Comparison of ENCODE assay signal across 8 mouse cellular contexts in genomic region chr14:40958986-40959381, GRCm38 (mm10). TPM values are rescaled to one million over a fixed set of nuclear protein-coding genes. Genes with fewer than 3 reads are reported as not detected.
DNase-seq lines count a peak whose midpoint lies in the region; ATAC-seq and TF ChIP-seq lines count a peak whose summit lies in the region.

No protein-coding gene starts in this region.

- H3K4me1 ChIP-seq in embryonic facial prominence, embryonic 12.5 days: peaks cover 79% of the 10 kb centered on the region
- peaks cover 72% of the 10 kb centered on the region for H3K4me1 ChIP-seq in hindbrain, embryonic 15.5 days (replicated peaks)
- H3K4me1 ChIP-seq in liver, embryonic 14.5 days (replicated peaks; ENCODE audit: control insufficient read depth in 2 of 2, insufficient read depth in 2 of 2, low read length in 1 of 2): peaks cover 86 to 87% of the 10 kb centered on the region in 2 experiments
- H3K4me1 ChIP-seq in small intestine, adult 2 months (ENCODE audit: control insufficient read depth, insufficient read depth, insufficient read length, low read length): peaks cover 63% of the 10 kb centered on the region

- ATAC-seq in embryonic facial prominence, embryonic 12.5 days (ENCODE audit: insufficient number of reproducible peaks, insufficient read depth, low FRiP score, low TSS enrichment): no peak
- ATAC-seq in hindbrain, embryonic 15.5 days (ENCODE audit: low FRiP score, low read depth): no peak
- ATAC-seq in liver, embryonic 14.5 days (ENCODE audit: insufficient read depth): no peak
- no peak for ATAC-seq in megakaryocyte-erythroid progenitor cell, adult 5-6 weeks (replicated peaks; ENCODE audit: low FRiP score, low TSS enrichment, poor library complexity, severe bottlenecking)

- H3K27ac ChIP-seq in embryonic facial prominence, embryonic 12.5 days: peak overlapping the region; percentile 78
- H3K27ac ChIP-seq in hindbrain, embryonic 15.5 days (replicated peaks): peak overlapping the region; percentile 38
- H3K27ac ChIP-seq in liver, embryonic 14.5 days: peak overlapping the region; percentile 52
- H3K27ac ChIP-seq in small intestine, adult 2 months (ENCODE audit: insufficient read depth, low read depth, low read length): peak overlapping the region; percentile 48

- 30% methylated on average over 2 of the region's 2 CpGs for WGBS in embryonic facial prominence, embryonic 12.5 days
- WGBS in hindbrain, embryonic 15.5 days: 50% methylated on average over 2 of the region's 2 CpGs
- 47% methylated on average over 2 of the region's 2 CpGs for WGBS in liver, embryonic 14.5 days (ENCODE audit: insufficient replicate concordance)
- 57% methylated on average over 2 of the region's 2 CpGs for WGBS in small intestine, adult 2 months

- H3K4me3 ChIP-seq in embryonic facial prominence, embryonic 12.5 days: no peak overlapping the region
- no peak overlapping the region for H3K4me3 ChIP-seq in hindbrain, embryonic 15.5 days
- no peak overlapping the region for H3K4me3 ChIP-seq in liver, embryonic 14.5 days (ENCODE audit: insufficient read depth in 1 of 2, low read depth in 2 of 2, low read length in 2 of 2)
- H3K4me3 ChIP-seq in small intestine, adult 2 months (ENCODE audit: low read depth, low read length): no peak overlapping the region

- no peaks in the 10 kb centered on the region for H3K36me3 ChIP-seq in embryonic facial prominence, embryonic 12.5 days
- no peaks in the 10 kb centered on the region for H3K36me3 ChIP-seq in hindbrain, embryonic 15.5 days
- H3K36me3 ChIP-seq in liver, embryonic 14.5 days (replicated peaks; ENCODE audit: control insufficient read depth, insufficient read depth, low read depth): no peaks in the 10 kb centered on the region
- no peaks in the 10 kb centered on the region for H3K36me3 ChIP-seq in small intestine, adult 2 months (ENCODE audit: control insufficient read depth, insufficient read depth, low read length)

- no peaks in the 10 kb centered on the region for H3K27me3 ChIP-seq in embryonic facial prominence, embryonic 12.5 days
- no peaks in the 10 kb centered on the region for H3K27me3 ChIP-seq in hindbrain, embryonic 15.5 days
- no peaks in the 10 kb centered on the region for H3K27me3 ChIP-seq in liver, embryonic 14.5 days (ENCODE audit: control insufficient read depth, insufficient read depth, low read length)
- H3K27me3 ChIP-seq in small intestine, adult 2 months (ENCODE audit: control insufficient read depth, insufficient read depth, low read length): no peaks in the 10 kb centered on the region

- TF ChIP-seq POLR2A in small intestine, adult 2 months (IDR thresholded peaks at IDR 0.05; ENCODE audit: low read depth, low read length): no peak

- H3K9ac ChIP-seq in embryonic facial prominence, embryonic 12.5 days: no peak overlapping the region
- H3K9ac ChIP-seq in hindbrain, embryonic 15.5 days: no peak overlapping the region
- H3K9ac ChIP-seq in liver, embryonic 14.5 days (replicated peaks): 0 out of 2 replicates have a peak overlapping the region, but pooled peaks have one; percentile 5

- H3K4me2 ChIP-seq in embryonic facial prominence, embryonic 12.5 days (replicated peaks): no peak overlapping the region
- H3K4me2 ChIP-seq in hindbrain, embryonic 15.5 days: no peak overlapping the region
- peak overlapping the region; percentile 36 for H3K4me2 ChIP-seq in liver, embryonic 14.5 days (ENCODE audit: low read depth)

- H3K9me3 ChIP-seq in embryonic facial prominence, embryonic 12.5 days: no peaks in the 10 kb centered on the region
- H3K9me3 ChIP-seq in hindbrain, embryonic 15.5 days: no peaks in the 10 kb centered on the region
- no peaks in the 10 kb centered on the region for H3K9me3 ChIP-seq in liver, embryonic 14.5 days (ENCODE audit: control insufficient read depth, low read length)

- TF ChIP-seq CTCF in liver, embryonic 14.5 days (IDR thresholded peaks at IDR 0.05; ENCODE audit: low read depth): no peak
- TF ChIP-seq CTCF in small intestine, adult 2 months (IDR thresholded peaks at IDR 0.05; ENCODE audit: extremely low read depth, insufficient read length, insufficient replicate concordance, low read depth, low read length): no peak

- no peak for TF ChIP-seq EP300 in liver, embryonic 14.5 days (IDR thresholded peaks at IDR 0.05; ENCODE audit: low read depth)

- DNase-seq in adrenal gland, postnatal 10 days: peak; percentile 44
- DNase-seq in adrenal gland, postnatal 4 days (ENCODE audit: low spot score in 2 of 2): no peak
- DNase-seq in liver, embryonic 14.5 days (ENCODE audit: low read depth in 3 of 3, low spot score in 3 of 3): no peak
- DNase-seq in cerebellum, postnatal 25 days: no peak

RNA-seq across cellular contexts. Expression of gene Tspan14, which starts 7.6 kb away (rescaled TPM):
- total RNA-seq in adrenal gland, postnatal 10 days (2021): 10 to 100 TPM; 50.0 to 53.8 TPM
- 10 to 100 TPM; 54.0 to 57.9 TPM for total RNA-seq in adrenal gland, postnatal 4 days (2021)
- 87.6 and 89.7 TPM in 2 replicates for polyA plus RNA-seq in embryonic facial prominence, embryonic 12.5 days (2016; fragmentation: Nextera tagmentation; extraction: Ambion mirVana)
- polyA plus RNA-seq in hindbrain, embryonic 15.5 days (2015; fragmentation: Nextera tagmentation; extraction: Ambion mirVana): 61.1 and 61.7 TPM in 2 replicates
- 22.0 and 22.9 TPM in 2 replicates for polyA plus RNA-seq in liver, embryonic 14.5 days (2012; rRNA removed)
- 25.4 and 28.5 TPM in 2 replicates for polyA plus RNA-seq in liver, embryonic 14.5 days (2014; fragmentation: Nextera tagmentation; extraction: Ambion mirVana)
- 18.4 and 38.2 TPM in 2 replicates for polyA plus RNA-seq in small intestine, adult 2 months (2012; rRNA removed)
- total RNA-seq in megakaryocyte-erythroid progenitor cell, adult 5-6 weeks (2014; fragmentation: Nextera tagmentation): 8.6 and 13.3 TPM in 2 replicates
- total RNA-seq in megakaryocyte-erythroid progenitor cell, adult 5-6 weeks (2017): 9.3 and 12.9 TPM in 2 replicates

RNA-seq across cellular contexts. Expression of gene Fam213a, which starts 54.6 kb away (rescaled TPM):
- total RNA-seq in adrenal gland, postnatal 10 days (2021): 100 to 1,000 TPM; 230 to 232 TPM
- 10 to 100 TPM; 75.5 to 79.0 TPM for total RNA-seq in adrenal gland, postnatal 4 days (2021)
- 57.1 and 57.7 TPM in 2 replicates for polyA plus RNA-seq in embryonic facial prominence, embryonic 12.5 days (2016; fragmentation: Nextera tagmentation; extraction: Ambion mirVana)
- 92.1 and 107 TPM in 2 replicates for polyA plus RNA-seq in hindbrain, embryonic 15.5 days (2015; fragmentation: Nextera tagmentation; extraction: Ambion mirVana)
- 22.0 and 39.4 TPM in 2 replicates for polyA plus RNA-seq in liver, embryonic 14.5 days (2012; rRNA removed)
- 41.8 and 45.1 TPM in 2 replicates for polyA plus RNA-seq in liver, embryonic 14.5 days (2014; fragmentation: Nextera tagmentation; extraction: Ambion mirVana)
- 16.7 and 29.9 TPM in 2 replicates for polyA plus RNA-seq in small intestine, adult 2 months (2012; rRNA removed)
- 29.9 and 70.4 TPM in 2 replicates for total RNA-seq in megakaryocyte-erythroid progenitor cell, adult 5-6 weeks (2014; fragmentation: Nextera tagmentation)
- 73.6 and 75.3 TPM in 2 replicates for total RNA-seq in megakaryocyte-erythroid progenitor cell, adult 5-6 weeks (2017)
